20 mouse cellular contexts compared by ENCODE assay signal in genomic region chr5:97669726-97670125, GRCm38 (mm10).
A peak's percentile ranks its signal among the peaks of the same experiment; 100 is the strongest.
DNase-seq lines count a peak whose midpoint lies in the region; ATAC-seq and TF ChIP-seq lines count a peak whose summit lies in the region.
"Had no signal": no experiment of that assay in that cellular context is flagged by ENCODE, and none has a peak within 500 bp of the region (broad histone marks: within the 10 kb centered on the region; RNA-seq: fewer than 3 reads in every experiment).

No protein-coding gene starts in this region.

- H3K27me3 ChIP-seq in forebrain, embryonic 15.5 days = no peaks in the 10 kb centered on the region
- no peaks in the 10 kb centered on the region for H3K27me3 ChIP-seq in forebrain, embryonic 11.5 days (ENCODE audit: control insufficient read depth, insufficient read depth, low read length)
- no peaks in the 10 kb centered on the region for H3K27me3 ChIP-seq in midbrain, embryonic 14.5 days (ENCODE audit: control insufficient read depth, insufficient read depth, low read length)
- H3K27me3 ChIP-seq in midbrain, embryonic 10.5 days (ENCODE audit: low read depth, poor library complexity, severe bottlenecking) = no peaks in the 10 kb centered on the region
- H3K27me3 ChIP-seq: embryonic facial prominence, embryonic 15.5 days; heart, embryonic 13.5 days; hindbrain, embryonic 12.5 days had no signal

- H3K4me1 ChIP-seq in forebrain, embryonic 15.5 days = peaks cover 4% of the 10 kb centered on the region; the same call in 1 of the 2 replicates
- no peaks in the 10 kb centered on the region for H3K4me1 ChIP-seq in forebrain, embryonic 11.5 days (replicated peaks; ENCODE audit: control insufficient read depth, insufficient read depth, low read length)
- no peaks in the 10 kb centered on the region for H3K4me1 ChIP-seq in midbrain, embryonic 14.5 days (ENCODE audit: control insufficient read depth, insufficient read depth, low read length)
- no peaks in the 10 kb centered on the region for H3K4me1 ChIP-seq in midbrain, embryonic 10.5 days
- H3K4me1 ChIP-seq: embryonic facial prominence, embryonic 15.5 days; heart, embryonic 13.5 days; hindbrain, embryonic 12.5 days had no signal

- H3K36me3 ChIP-seq in forebrain, embryonic 15.5 days = no peaks in the 10 kb centered on the region
- no peaks in the 10 kb centered on the region for H3K36me3 ChIP-seq in forebrain, embryonic 11.5 days (ENCODE audit: control insufficient read depth, insufficient read depth, low read length)
- no peaks in the 10 kb centered on the region for H3K36me3 ChIP-seq in midbrain, embryonic 14.5 days (ENCODE audit: control insufficient read depth, insufficient read depth, low read length)
- H3K36me3 ChIP-seq in midbrain, embryonic 10.5 days = no peaks in the 10 kb centered on the region
- H3K36me3 ChIP-seq: embryonic facial prominence, embryonic 15.5 days; heart, embryonic 13.5 days; hindbrain, embryonic 12.5 days had no signal

- H3K4me2 ChIP-seq in forebrain, embryonic 15.5 days (replicated peaks) = no peak overlapping the region
- H3K4me2 ChIP-seq in forebrain, embryonic 11.5 days (ENCODE audit: low read depth, low read length, severe bottlenecking) = no peak overlapping the region
- no peak overlapping the region for H3K4me2 ChIP-seq in midbrain, embryonic 14.5 days (ENCODE audit: low read length)
- H3K4me2 ChIP-seq: embryonic facial prominence, embryonic 15.5 days; heart, embryonic 13.5 days; hindbrain, embryonic 12.5 days had no signal

- no peaks in the 10 kb centered on the region for H3K9me3 ChIP-seq in forebrain, embryonic 15.5 days
- H3K9me3 ChIP-seq in forebrain, embryonic 11.5 days (ENCODE audit: control insufficient read depth, low read length) = no peaks in the 10 kb centered on the region
- no peaks in the 10 kb centered on the region for H3K9me3 ChIP-seq in midbrain, embryonic 14.5 days (ENCODE audit: control insufficient read depth, low read length)
- no peaks in the 10 kb centered on the region for H3K9me3 ChIP-seq in midbrain, embryonic 10.5 days (replicated peaks)
- H3K9me3 ChIP-seq: embryonic facial prominence, embryonic 15.5 days; heart, embryonic 13.5 days; hindbrain, embryonic 12.5 days had no signal

- WGBS in forebrain, embryonic 15.5 days = 48% methylated on average over 3 of the region's 3 CpGs
- WGBS in forebrain, embryonic 11.5 days = 73% methylated on average over 3 of the region's 3 CpGs
- 60% methylated on average over 3 of the region's 3 CpGs for WGBS in midbrain, embryonic 14.5 days
- WGBS in midbrain, embryonic 10.5 days = 88% methylated on average over 3 of the region's 3 CpGs

- H3K27ac ChIP-seq in forebrain, embryonic 15.5 days (replicated peaks) = peak overlapping the region; percentile 64
- no peak overlapping the region for H3K27ac ChIP-seq in forebrain, embryonic 11.5 days (ENCODE audit: low read depth, low read length)
- no peak overlapping the region for H3K27ac ChIP-seq in midbrain, embryonic 14.5 days (replicated peaks; ENCODE audit: low read depth, low read length)
- no peak overlapping the region for H3K27ac ChIP-seq in midbrain, embryonic 10.5 days (replicated peaks)
- H3K27ac ChIP-seq: embryonic facial prominence, embryonic 15.5 days; heart, embryonic 13.5 days; hindbrain, embryonic 12.5 days had no signal

- no peak overlapping the region for H3K4me3 ChIP-seq in forebrain, embryonic 15.5 days
- no peak overlapping the region for H3K4me3 ChIP-seq in forebrain, embryonic 11.5 days (ENCODE audit: low read depth, low read length)
- H3K4me3 ChIP-seq in midbrain, embryonic 14.5 days (replicated peaks; ENCODE audit: low read depth, low read length) = no peak overlapping the region
- H3K4me3 ChIP-seq in midbrain, embryonic 10.5 days = no peak overlapping the region
- H3K4me3 ChIP-seq: embryonic facial prominence, embryonic 15.5 days; erythroblast, embryonic 14.5 days; heart, embryonic 13.5 days; hindbrain, embryonic 12.5 days had no signal

- no peak for TF ChIP-seq CTCF in brain, embryonic 14.5 days (IDR thresholded peaks at IDR 0.05; ENCODE audit: borderline replicate concordance, extremely low read depth, insufficient read depth, insufficient read length)

- 0 out of 2 replicates have a peak, but pooled peaks have one; percentile 51 for ATAC-seq in forebrain, embryonic 15.5 days (replicated peaks)
- no peak for ATAC-seq in forebrain, embryonic 11.5 days (replicated peaks; ENCODE audit: low FRiP score)
- ATAC-seq in midbrain, embryonic 14.5 days (ENCODE audit: low FRiP score, low TSS enrichment) = no peak
- no peak for ATAC-seq in frontal cortex, adult (ENCODE audit: low TSS enrichment)
- ATAC-seq: hindbrain, embryonic 16.5 days had no signal

- no peak for TF ChIP-seq POLR2A in brain, embryonic 14.5 days (IDR thresholded peaks at IDR 0.05; ENCODE audit: borderline replicate concordance, extremely low read depth, insufficient read depth, insufficient read length, poor library complexity, severe bottlenecking)

- DNase-seq in cerebellum, postnatal 14 days = peak; percentile 38 to 63
- no peak for DNase-seq in cerebellum, adult 8-10 months
- no peak for DNase-seq in forebrain, embryonic 11.5 days (ENCODE audit: low spot score)
- peak; percentile 9 for DNase-seq in midbrain, embryonic 14.5 days
- DNase-seq in midbrain, embryonic 10.5 days (ENCODE audit: low spot score) = no peak
- DNase-seq in brain, embryonic 14.5 days (ENCODE audit: low read depth) = peak; percentile 81
- DNase-seq: adrenal gland, postnatal 10 days; cerebellum, adult 18-20 months; cerebellum, postnatal 36 days; gastrocnemius, postnatal 36 days; heart, adult 11 months; heart, postnatal 36 days; kidney, adult 11 months had no signal

- H3K9ac ChIP-seq in forebrain, embryonic 15.5 days (replicated peaks) = no peak overlapping the region
- no peak overlapping the region for H3K9ac ChIP-seq in forebrain, embryonic 11.5 days (ENCODE audit: low read length)
- H3K9ac ChIP-seq in midbrain, embryonic 14.5 days (replicated peaks; ENCODE audit: low read length) = no peak overlapping the region
- H3K9ac ChIP-seq: embryonic facial prominence, embryonic 15.5 days; heart, embryonic 13.5 days; hindbrain, embryonic 12.5 days had no signal

Comparison
In these comparisons a context has a peak if more than half of its experiments do, and no peak if none do; other contexts are left out.
1. DNase-seq: peak in cerebellum, postnatal 14 days (2 of 2), midbrain, embryonic 14.5 days (single experiment) and brain, embryonic 14.5 days (single experiment); none in cerebellum, adult 8-10 months (single experiment), forebrain, embryonic 11.5 days (single experiment) and midbrain, embryonic 10.5 days (single experiment).